In genomic region chr10:71835018-71835417, GRCm38 (mm10) we compare ENCODE assay signal across 27 mouse cellular contexts.
"Had no signal": no experiment of that assay in that cellular context is flagged by ENCODE, and none has a peak within 500 bp of the region (broad histone marks: within the 10 kb centered on the region; RNA-seq: fewer than 3 reads in every experiment).

No protein-coding gene starts in this region.

- H3K9me3 ChIP-seq: heart, embryonic 10.5 days; hindbrain, embryonic 10.5 days; hindbrain, embryonic 12.5 days; intestine, embryonic 15.5 days; kidney, embryonic 15.5 days; limb, embryonic 13.5 days; limb, embryonic 15.5 days; liver, embryonic 12.5 days had no signal

- H3K36me3 ChIP-seq: heart, embryonic 10.5 days; heart, embryonic 12.5 days; hindbrain, embryonic 10.5 days; hindbrain, embryonic 12.5 days; intestine, embryonic 15.5 days; kidney, embryonic 15.5 days; limb, embryonic 13.5 days; limb, embryonic 15.5 days; liver, embryonic 12.5 days had no signal

- H3K27me3 ChIP-seq: heart, embryonic 12.5 days; hindbrain, embryonic 12.5 days; intestine, embryonic 15.5 days; kidney, embryonic 15.5 days; limb, embryonic 13.5 days; limb, embryonic 15.5 days; liver, embryonic 12.5 days had no signal

- H3K4me3 ChIP-seq: gastrocnemius, adult 2 months; heart, embryonic 10.5 days; heart, embryonic 12.5 days; hindbrain, embryonic 10.5 days; hindbrain, embryonic 12.5 days; intestine, embryonic 15.5 days; kidney, embryonic 15.5 days; limb, embryonic 13.5 days; limb, embryonic 15.5 days; liver, embryonic 12.5 days had no signal

- ATAC-seq: hindbrain, embryonic 16.5 days; inflammation-experienced regulatory T-cells, adult 6 months; intestine, embryonic 15.5 days; intestine, postnatal 0 days; liver, embryonic 12.5 days had no signal

- DNase-seq: gastrocnemius, adult 2 months; gastrocnemius, postnatal 10 days; gastrocnemius, postnatal 25 days; heart, adult 18-20 months; heart, postnatal 10 days; heart, postnatal 4 days; kidney, adult 18-20 months; kidney, adult 8-10 months; kidney, postnatal 14 days; kidney, postnatal 36 days; layer of hippocampus, adult 9-11 months; layer of hippocampus, postnatal 36 days; left cerebral cortex, postnatal 4 days had no signal

- H3K9ac ChIP-seq: heart, embryonic 12.5 days; hindbrain, embryonic 12.5 days; hindbrain, embryonic 14.5 days; intestine, embryonic 15.5 days; kidney, embryonic 15.5 days; limb, embryonic 13.5 days; limb, embryonic 15.5 days; liver, embryonic 12.5 days had no signal

- H3K27ac ChIP-seq: gastrocnemius, adult 2 months; heart, embryonic 10.5 days; hindbrain, embryonic 10.5 days; hindbrain, embryonic 12.5 days; hindbrain, embryonic 14.5 days; intestine, embryonic 15.5 days; kidney, embryonic 15.5 days; kidney, postnatal 0 days; limb, embryonic 13.5 days; limb, embryonic 15.5 days; liver, embryonic 12.5 days had no signal

- H3K4me1 ChIP-seq: heart, embryonic 10.5 days; heart, embryonic 12.5 days; hindbrain, embryonic 10.5 days; hindbrain, embryonic 12.5 days; intestine, embryonic 15.5 days; kidney, embryonic 15.5 days; limb, embryonic 13.5 days; limb, embryonic 15.5 days; liver, embryonic 12.5 days had no signal

- H3K4me2 ChIP-seq: heart, embryonic 12.5 days; hindbrain, embryonic 12.5 days; hindbrain, embryonic 14.5 days; intestine, embryonic 15.5 days; kidney, embryonic 15.5 days; limb, embryonic 13.5 days; limb, embryonic 15.5 days; liver, embryonic 12.5 days had no signal
